Mouse (Mus musculus): Measurements from ENCODE around the gene Lrrc61.

DNA sequence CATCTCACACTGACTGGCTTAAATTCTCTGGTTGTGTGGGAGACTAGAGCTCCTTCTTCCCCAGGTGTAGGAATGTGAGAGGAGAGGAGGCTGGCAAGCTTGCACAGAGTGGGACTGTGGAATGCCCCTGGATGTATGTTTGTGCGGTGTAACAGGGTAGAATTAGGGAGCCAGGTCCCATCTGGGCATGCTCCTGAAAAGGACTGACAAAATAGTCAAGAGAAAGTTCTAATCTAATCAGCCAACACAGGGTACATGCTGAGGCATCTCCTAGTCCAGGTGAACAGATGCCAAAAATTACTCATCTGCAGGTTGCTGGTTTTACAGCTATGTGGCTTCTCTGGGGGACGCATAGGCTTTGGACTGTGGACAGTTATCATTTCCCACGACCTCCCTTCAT lies 1.4 kb downstream of the Lrrc61 start:
- no peak for TF ChIP-seq TAL1 (IDR thresholded peaks at IDR 0.05; ENCODE audit: low read length)
- TF ChIP-seq GATA1 (IDR thresholded peaks at IDR 0.05; ENCODE audit: low read length), result no peak
